8 mouse cellular contexts compared by ENCODE assay signal in the genomic region with DNA sequence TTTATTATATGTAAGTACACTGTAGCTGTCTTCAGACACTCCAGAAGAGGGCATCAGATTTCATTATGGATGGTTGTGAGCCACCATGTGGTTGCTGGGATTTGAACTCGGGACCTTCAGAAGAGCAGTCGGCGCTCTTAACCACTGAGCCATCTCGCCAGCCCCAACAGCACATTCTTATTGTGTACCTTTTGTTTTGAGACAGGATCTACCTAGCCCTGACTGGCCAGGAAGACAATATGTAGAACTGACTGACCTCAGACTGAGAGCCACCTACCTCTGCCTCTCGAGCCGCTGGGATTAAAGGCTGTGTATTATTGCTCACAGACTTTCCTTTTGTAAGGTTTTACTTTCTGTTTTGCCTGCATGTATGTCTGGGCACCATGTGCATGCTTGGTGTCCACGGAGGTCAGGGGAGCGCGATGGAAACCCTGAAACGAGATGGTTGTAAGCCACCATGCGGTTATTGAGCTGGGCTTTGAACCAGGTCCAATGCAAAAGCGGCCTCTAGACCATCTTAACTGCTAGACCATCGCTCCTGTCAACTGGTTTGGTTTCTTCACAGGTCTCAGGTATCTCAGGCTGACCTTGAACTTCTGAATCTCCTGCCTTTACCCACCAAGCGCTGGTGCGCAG. TPM values are rescaled to one million over a fixed set of nuclear protein-coding genes. Genes with fewer than 3 reads are reported as not detected.
DNase-seq lines count a peak whose midpoint lies in the region; ATAC-seq and TF ChIP-seq lines count a peak whose summit lies in the region.

No protein-coding gene starts in this region.

- H3K4me3 ChIP-seq in forebrain, postnatal 0 days (ENCODE audit: low read depth, low read length): peak overlapping the region; percentile 98
- H3K4me3 ChIP-seq in liver, postnatal 0 days (ENCODE audit: low read depth, low read length): peak overlapping the region; percentile 89

- H3K4me2 ChIP-seq in forebrain, postnatal 0 days (ENCODE audit: low read depth): peak overlapping the region; percentile 59
- peak overlapping the region; percentile 78 for H3K4me2 ChIP-seq in liver, postnatal 0 days (ENCODE audit: low read depth, low read length)

- peak overlapping the region; percentile 91 for H3K27ac ChIP-seq in forebrain, postnatal 0 days (ENCODE audit: low read depth, low read length)
- peak overlapping the region; percentile 98 for H3K27ac ChIP-seq in liver, postnatal 0 days (ENCODE audit: low read depth)

- 69% methylated on average over 15 of the region's 15 CpGs for WGBS in forebrain, postnatal 0 days
- WGBS in liver, postnatal 0 days (ENCODE audit: insufficient replicate concordance): 62% methylated on average over 15 of the region's 15 CpGs

- H3K36me3 ChIP-seq in forebrain, postnatal 0 days (ENCODE audit: insufficient read depth): peaks cover under 1% of the 10 kb centered on the region; the same call in 1 of the 2 replicates
- peaks cover 2% of the 10 kb centered on the region; the same call in 1 of the 2 replicates for H3K36me3 ChIP-seq in liver, postnatal 0 days (replicated peaks; ENCODE audit: insufficient read depth, low read length)

- ATAC-seq in forebrain, postnatal 0 days: no peak
- no peak for ATAC-seq in liver, postnatal 0 days

- TF ChIP-seq CTCF in forebrain, postnatal 0 days (IDR thresholded peaks at IDR 0.05; ENCODE audit: low read depth): no peak
- TF ChIP-seq CTCF in liver, postnatal 0 days (IDR thresholded peaks at IDR 0.05; ENCODE audit: low read depth): no peak

- H3K27me3 ChIP-seq in forebrain, postnatal 0 days (ENCODE audit: insufficient read depth, low read length): no peaks in the 10 kb centered on the region
- no peaks in the 10 kb centered on the region for H3K27me3 ChIP-seq in liver, postnatal 0 days (ENCODE audit: insufficient read depth, low read length)

- peak; percentile 25 for DNase-seq in adrenal gland, adult 2 months
- no peak for DNase-seq in adrenal gland, postnatal 4 days (ENCODE audit: low spot score in 2 of 2)
- peak; percentile 21 for DNase-seq in ovary, postnatal 14 days (ENCODE audit: low spot score)
- DNase-seq in ovary, adult 18-20 months (ENCODE audit: low spot score): no peak
- DNase-seq in forebrain, postnatal 0 days: no peak
- DNase-seq in liver, postnatal 0 days: no peak
- no peak for DNase-seq in MN1 (ENCODE audit: low spot score)
- no peak for DNase-seq in kidney, postnatal 14 days

- no peaks in the 10 kb centered on the region for H3K9me3 ChIP-seq in forebrain, postnatal 0 days (ENCODE audit: low read length)
- no peaks in the 10 kb centered on the region for H3K9me3 ChIP-seq in liver, postnatal 0 days (ENCODE audit: low read length)

- peak overlapping the region; percentile 97 for H3K9ac ChIP-seq in forebrain, postnatal 0 days
- H3K9ac ChIP-seq in liver, postnatal 0 days (replicated peaks): peak overlapping the region; percentile 59

- H3K4me1 ChIP-seq in forebrain, postnatal 0 days (ENCODE audit: insufficient read depth): peaks cover 5% of the 10 kb centered on the region; the same call in 1 of the 2 replicates
- peaks cover 13% of the 10 kb centered on the region for H3K4me1 ChIP-seq in liver, postnatal 0 days (ENCODE audit: insufficient read depth)

- TF ChIP-seq EP300 in liver, postnatal 0 days (IDR thresholded peaks at IDR 0.05; ENCODE audit: low read depth): no peak

RNA-seq across cellular contexts. Expression of gene Nktr, which starts 0.8 kb away (rescaled TPM):
- 10 to 100 TPM; 54.2 to 83.7 TPM for total RNA-seq in adrenal gland, adult 2 months (2021)
- polyA plus RNA-seq in adrenal gland, adult 2 months (2012; rRNA removed): 24.9 and 25.0 TPM in 2 replicates
- total RNA-seq in adrenal gland, postnatal 4 days (2021): 100 to 1,000 TPM; 102 to 124 TPM
- total RNA-seq in forebrain, postnatal 0 days (2014; rRNA removed): 79.8 and 97.3 TPM in 2 replicates
- polyA plus RNA-seq in forebrain, postnatal 0 days (2015; fragmentation: Nextera tagmentation; extraction: Ambion mirVana): 31.3 and 43.2 TPM in 2 replicates
- 14.9 and 17.3 TPM in 2 replicates for polyA plus RNA-seq in liver, postnatal 0 days (2015; fragmentation: Nextera tagmentation; extraction: Ambion mirVana)

RNA-seq across cellular contexts. Expression of gene Ss18l2, which starts 8.1 kb away (rescaled TPM):
- total RNA-seq in adrenal gland, adult 2 months (2021): 10 to 100 TPM; 45.8 to 47.7 TPM
- 18.6 and 20.3 TPM in 2 replicates for polyA plus RNA-seq in adrenal gland, adult 2 months (2012; rRNA removed)
- 10 to 100 TPM; 52.6 to 52.8 TPM for total RNA-seq in adrenal gland, postnatal 4 days (2021)
- total RNA-seq in forebrain, postnatal 0 days (2014; rRNA removed): 69.5 and 104 TPM in 2 replicates
- polyA plus RNA-seq in forebrain, postnatal 0 days (2015; fragmentation: Nextera tagmentation; extraction: Ambion mirVana): 185 and 241 TPM in 2 replicates
- polyA plus RNA-seq in liver, postnatal 0 days (2015; fragmentation: Nextera tagmentation; extraction: Ambion mirVana): 112 and 119 TPM in 2 replicates

RNA-seq across cellular contexts. Expression of gene Sec22c, which starts 12.9 kb away (rescaled TPM):
- total RNA-seq in adrenal gland, adult 2 months (2021): 1 to 10 TPM; 5.0 to 5.4 TPM
- polyA plus RNA-seq in adrenal gland, adult 2 months (2012; rRNA removed): 10.1 TPM in 2 replicates
- 1 to 10 TPM; 6.0 to 8.8 TPM for total RNA-seq in adrenal gland, postnatal 4 days (2021)
- 21.2 and 24.8 TPM in 2 replicates for total RNA-seq in forebrain, postnatal 0 days (2014; rRNA removed)
- polyA plus RNA-seq in forebrain, postnatal 0 days (2015; fragmentation: Nextera tagmentation; extraction: Ambion mirVana): 22.2 and 36.3 TPM in 2 replicates
- 3.6 and 4.4 TPM in 2 replicates for polyA plus RNA-seq in liver, postnatal 0 days (2015; fragmentation: Nextera tagmentation; extraction: Ambion mirVana)

RNA-seq across cellular contexts. Expression of gene Zfp651, which starts 40.9 kb away (rescaled TPM):
- 10 to 100 TPM; 26.6 to 49.7 TPM for total RNA-seq in adrenal gland, adult 2 months (2021)
- polyA plus RNA-seq in adrenal gland, adult 2 months (2012; rRNA removed): 36.6 and 51.5 TPM in 2 replicates
- 10 to 100 TPM; 66.6 to 72.6 TPM for total RNA-seq in adrenal gland, postnatal 4 days (2021)
- total RNA-seq in forebrain, postnatal 0 days (2014; rRNA removed): 44.6 and 48.8 TPM in 2 replicates
- 16.3 and 17.5 TPM in 2 replicates for polyA plus RNA-seq in forebrain, postnatal 0 days (2015; fragmentation: Nextera tagmentation; extraction: Ambion mirVana)
- polyA plus RNA-seq in liver, postnatal 0 days (2015; fragmentation: Nextera tagmentation; extraction: Ambion mirVana): 0.68 and 1.5 TPM in 2 replicates

RNA-seq across cellular contexts. Expression of gene Klhl40, which starts 59.2 kb away (rescaled TPM):
- not detected for total RNA-seq in adrenal gland, adult 2 months (2021)
- polyA plus RNA-seq in adrenal gland, adult 2 months (2012; rRNA removed): not detected in 2 replicates
- total RNA-seq in adrenal gland, postnatal 4 days (2021): 1 to 10 TPM; 1.9 to 3.8 TPM
- 2.7 and 2.8 TPM in 2 replicates for total RNA-seq in forebrain, postnatal 0 days (2014; rRNA removed)
- 1.7 and 2.0 TPM in 2 replicates for polyA plus RNA-seq in forebrain, postnatal 0 days (2015; fragmentation: Nextera tagmentation; extraction: Ambion mirVana)
- 0.13 and 0.81 TPM in 2 replicates for polyA plus RNA-seq in liver, postnatal 0 days (2015; fragmentation: Nextera tagmentation; extraction: Ambion mirVana)

Comparison
In these comparisons a context has a peak if more than half of its experiments do, and no peak if none do; other contexts are left out.
1. DNase-seq: peak in adrenal gland, adult 2 months (single experiment) and ovary, postnatal 14 days (single experiment); none in adrenal gland, postnatal 4 days (0 of 2), ovary, adult 18-20 months (single experiment), forebrain, postnatal 0 days (single experiment), liver, postnatal 0 days (single experiment), MN1 (single experiment) and kidney, postnatal 14 days (single experiment).